ENCODE assay signal across 22 mouse cellular contexts in the genomic region with DNA sequence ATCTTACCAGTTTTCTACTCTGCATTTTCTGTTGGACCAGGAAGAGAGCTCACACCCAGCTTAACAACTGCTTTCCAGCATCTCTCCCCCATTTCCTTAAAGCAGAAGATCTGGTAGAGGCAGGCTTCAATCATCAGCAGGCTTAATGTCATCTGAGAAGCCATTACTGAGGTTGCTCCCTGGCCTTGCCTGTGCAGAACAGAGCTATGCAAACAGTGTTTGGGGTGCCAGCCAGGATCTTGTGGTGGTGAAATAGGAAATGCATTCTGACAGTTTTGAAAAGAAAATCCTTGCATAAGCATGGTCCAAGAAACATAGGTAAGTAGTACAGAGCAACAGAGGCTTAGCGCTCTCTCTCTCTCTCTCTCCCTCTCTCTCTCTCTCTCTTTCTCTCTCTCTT. TPM values are rescaled to one million over a fixed set of nuclear protein-coding genes. Genes with fewer than 3 reads are reported as not detected.
DNase-seq lines count a peak whose midpoint lies in the region; ATAC-seq and TF ChIP-seq lines count a peak whose summit lies in the region.
"Had no signal": no experiment of that assay in that cellular context is flagged by ENCODE, and none has a peak within 500 bp of the region (broad histone marks: within the 10 kb centered on the region; RNA-seq: fewer than 3 reads in every experiment).

No protein-coding gene starts in this region.

- no peaks in the 10 kb centered on the region for H3K36me3 ChIP-seq in heart, embryonic 11.5 days (ENCODE audit: control insufficient read depth, insufficient read depth, low read length)
- no peaks in the 10 kb centered on the region for H3K36me3 ChIP-seq in lung, embryonic 14.5 days (ENCODE audit: insufficient read depth)
- no peaks in the 10 kb centered on the region for H3K36me3 ChIP-seq in lung, postnatal 0 days (ENCODE audit: insufficient read depth, low read length)
- H3K36me3 ChIP-seq in kidney, adult 2 months (ENCODE audit: control insufficient read depth, insufficient read depth, low read length): no peaks in the 10 kb centered on the region
- H3K36me3 ChIP-seq: embryonic facial prominence, embryonic 15.5 days; forebrain, embryonic 15.5 days; heart, embryonic 12.5 days; hindbrain, embryonic 15.5 days had no signal

- WGBS in heart, embryonic 11.5 days (ENCODE audit: insufficient replicate concordance): 89% methylated on average over 1 of the region's 1 CpGs
- 73% methylated on average over 1 of the region's 1 CpGs for WGBS in lung, embryonic 14.5 days
- 75% methylated on average over 1 of the region's 1 CpGs for WGBS in lung, postnatal 0 days
- WGBS in kidney, adult 2 months: 100% methylated on average over 1 of the region's 1 CpGs

- no peaks in the 10 kb centered on the region for H3K9me3 ChIP-seq in heart, embryonic 11.5 days (replicated peaks; ENCODE audit: control insufficient read depth, low read length)
- H3K9me3 ChIP-seq in lung, embryonic 14.5 days (ENCODE audit: low read depth, low read length): no peaks in the 10 kb centered on the region
- H3K9me3 ChIP-seq in lung, postnatal 0 days (ENCODE audit: low read length): no peaks in the 10 kb centered on the region
- H3K9me3 ChIP-seq: embryonic facial prominence, embryonic 15.5 days; forebrain, embryonic 15.5 days; heart, embryonic 12.5 days; hindbrain, embryonic 15.5 days had no signal

- TF ChIP-seq CTCF in lung, embryonic 14.5 days (IDR thresholded peaks at IDR 0.05; ENCODE audit: low read depth): no peak
- TF ChIP-seq CTCF in lung, postnatal 0 days (IDR thresholded peaks at IDR 0.05): no peak
- no peak for TF ChIP-seq CTCF in kidney, adult 2 months (conservative IDR thresholded peaks at IDR 0.05; ENCODE audit: insufficient read depth, insufficient read length, low read depth, low read length)

- no peak for TF ChIP-seq POLR2A in kidney, adult 2 months (IDR thresholded peaks at IDR 0.05; ENCODE audit: low read depth, low read length)

- H3K27me3 ChIP-seq in heart, embryonic 11.5 days (ENCODE audit: control insufficient read depth, insufficient read depth, low read length): no peaks in the 10 kb centered on the region
- H3K27me3 ChIP-seq in lung, embryonic 14.5 days (ENCODE audit: insufficient read depth, low read length): no peaks in the 10 kb centered on the region
- no peaks in the 10 kb centered on the region for H3K27me3 ChIP-seq in lung, postnatal 0 days (replicated peaks; ENCODE audit: insufficient read depth, low read length)
- no peaks in the 10 kb centered on the region for H3K27me3 ChIP-seq in kidney, adult 2 months (replicated peaks; ENCODE audit: control insufficient read depth, insufficient read depth, low read length)
- H3K27me3 ChIP-seq: CH12.LX; embryonic facial prominence, embryonic 15.5 days; forebrain, embryonic 15.5 days; heart, embryonic 12.5 days; hindbrain, embryonic 15.5 days had no signal

- TF ChIP-seq EP300 in lung, postnatal 0 days (IDR thresholded peaks at IDR 0.05): no peak

- H3K27ac ChIP-seq in heart, embryonic 11.5 days (ENCODE audit: low read depth, low read length): no peak overlapping the region
- no peak overlapping the region for H3K27ac ChIP-seq in lung, embryonic 14.5 days (ENCODE audit: low read depth)
- H3K27ac ChIP-seq in lung, postnatal 0 days (ENCODE audit: low read length): no peak overlapping the region
- no peak overlapping the region for H3K27ac ChIP-seq in kidney, adult 2 months (ENCODE audit: insufficient read depth, low read depth, low read length)
- H3K27ac ChIP-seq: embryonic facial prominence, embryonic 15.5 days; forebrain, embryonic 15.5 days; heart, adult 2 months; hindbrain, embryonic 15.5 days had no signal

- ATAC-seq in heart, embryonic 11.5 days (replicated peaks; ENCODE audit: insufficient number of reproducible peaks, low FRiP score, low TSS enrichment): no peak
- peak; percentile 47; the same call in 1 of the 2 replicates for ATAC-seq in lung, embryonic 14.5 days (ENCODE audit: insufficient read depth)
- ATAC-seq in lung, postnatal 0 days: no peak
- peak; percentile 32 to 67; a peak in 2 of 4 replicates for ATAC-seq in hematopoietic stem cell, adult 5-6 weeks (replicated peaks in 1 of 2; ENCODE audit: insufficient read depth in 1 of 2, low FRiP score in 2 of 2, low TSS enrichment in 1 of 2, low read depth in 1 of 2, poor library complexity in 2 of 2, severe bottlenecking in 2 of 2)
- ATAC-seq: forebrain, embryonic 15.5 days had no signal

- no peaks in the 10 kb centered on the region for H3K4me1 ChIP-seq in heart, embryonic 11.5 days (ENCODE audit: control insufficient read depth, insufficient read depth, low read length)
- H3K4me1 ChIP-seq in lung, embryonic 14.5 days (ENCODE audit: insufficient read depth): no peaks in the 10 kb centered on the region
- H3K4me1 ChIP-seq in lung, postnatal 0 days (ENCODE audit: insufficient read depth, low read depth, low read length): no peaks in the 10 kb centered on the region
- H3K4me1 ChIP-seq in kidney, adult 2 months (ENCODE audit: control insufficient read depth, insufficient read depth, low read length): no peaks in the 10 kb centered on the region
- H3K4me1 ChIP-seq: embryonic facial prominence, embryonic 15.5 days; forebrain, embryonic 15.5 days; hindbrain, embryonic 15.5 days had no signal

- no peak overlapping the region for H3K4me2 ChIP-seq in heart, embryonic 11.5 days
- H3K4me2 ChIP-seq in lung, embryonic 14.5 days: no peak overlapping the region
- H3K4me2 ChIP-seq in lung, postnatal 0 days (replicated peaks; ENCODE audit: low read depth, low read length): no peak overlapping the region
- H3K4me2 ChIP-seq: embryonic facial prominence, embryonic 15.5 days; forebrain, embryonic 15.5 days; heart, embryonic 12.5 days; hindbrain, embryonic 15.5 days had no signal

- H3K9ac ChIP-seq in heart, embryonic 11.5 days (ENCODE audit: low read depth, low read length): no peak overlapping the region
- no peak overlapping the region for H3K9ac ChIP-seq in lung, embryonic 14.5 days
- H3K9ac ChIP-seq in lung, postnatal 0 days (replicated peaks; ENCODE audit: low read depth): no peak overlapping the region
- H3K9ac ChIP-seq: embryonic facial prominence, embryonic 15.5 days; forebrain, embryonic 15.5 days; heart, embryonic 12.5 days; hindbrain, embryonic 15.5 days had no signal

- no peak overlapping the region for H3K4me3 ChIP-seq in heart, embryonic 11.5 days (ENCODE audit: low read depth, low read length)
- H3K4me3 ChIP-seq in lung, embryonic 14.5 days (ENCODE audit: low read depth, low read length): no peak overlapping the region
- no peak overlapping the region for H3K4me3 ChIP-seq in lung, postnatal 0 days (ENCODE audit: low read depth, low read length)
- H3K4me3 ChIP-seq in kidney, adult 2 months (ENCODE audit: insufficient read depth, low read depth, low read length): no peak overlapping the region
- H3K4me3 ChIP-seq: embryonic facial prominence, embryonic 15.5 days; erythroblast, embryonic 14.5 days; forebrain, embryonic 15.5 days; heart, adult 2 months; heart, embryonic 12.5 days; hindbrain, embryonic 15.5 days had no signal

- peak; percentile 52 for DNase-seq in heart, adult 11 months
- DNase-seq in lung, embryonic 14.5 days: peak; percentile 26
- no peak for DNase-seq in lung, postnatal 0 days (ENCODE audit: low spot score)
- peak; percentile 39 for DNase-seq in NIH3T3 (ENCODE audit: low read depth)
- DNase-seq in kidney, adult 2 months: no peak
- DNase-seq: adrenal gland, postnatal 10 days; cerebellum, adult 11 months; cerebellum, adult 8-10 months; cerebellum, postnatal 14 days; gastrocnemius, postnatal 10 days; heart, adult 2 months had no signal

RNA-seq across cellular contexts. Expression of a gene that starts 22.5 kb away (rescaled TPM):
- polyA plus RNA-seq in heart, embryonic 11.5 days (2014; fragmentation: Nextera tagmentation; extraction: Ambion mirVana): 0.69 and 2.1 TPM in 2 replicates
- polyA plus RNA-seq in lung, embryonic 14.5 days (2014; fragmentation: Nextera tagmentation; extraction: Ambion mirVana): 0.12 TPM in 1 of 2 replicates, not detected in the other
- polyA plus RNA-seq in lung, postnatal 0 days (2015; fragmentation: Nextera tagmentation; extraction: Ambion mirVana): 0.07 TPM in 1 of 2 replicates, not detected in the other
- total RNA-seq in hematopoietic stem cell, adult 5-6 weeks (2017): not detected in 2 replicates
- 0.05 TPM in 1 of 2 replicates, not detected in the other for polyA plus RNA-seq in kidney, adult 2 months (2012; rRNA removed)
- total RNA-seq: adrenal gland, postnatal 10 days; adrenal gland, postnatal 4 days; gastrocnemius, postnatal 10 days; gastrocnemius, postnatal 4 days; heart, adult 2 months had no signal
- polyA plus RNA-seq: cortical plate, adult 2 months; erythroblast, embryonic 14.5 days had no signal

RNA-seq across cellular contexts. Expression of a gene that starts 48.9 kb away (rescaled TPM):
- 283 and 296 TPM in 2 replicates for polyA plus RNA-seq in heart, embryonic 11.5 days (2014; fragmentation: Nextera tagmentation; extraction: Ambion mirVana)
- polyA plus RNA-seq in lung, embryonic 14.5 days (2014; fragmentation: Nextera tagmentation; extraction: Ambion mirVana): 194 and 201 TPM in 2 replicates
- polyA plus RNA-seq in lung, postnatal 0 days (2015; fragmentation: Nextera tagmentation; extraction: Ambion mirVana): 175 and 196 TPM in 2 replicates
- total RNA-seq in hematopoietic stem cell, adult 5-6 weeks (2017): 30.0 and 49.0 TPM in 2 replicates
- 157 and 192 TPM in 2 replicates for polyA plus RNA-seq in kidney, adult 2 months (2012; rRNA removed)

Comparison
In these comparisons a context has a peak if more than half of its experiments do, and no peak if none do; other contexts are left out.
1. DNase-seq: peak in heart, adult 11 months (single experiment), lung, embryonic 14.5 days (single experiment) and NIH3T3 (single experiment); none in lung, postnatal 0 days (single experiment) and kidney, adult 2 months (single experiment).
2. ATAC-seq: peak in lung, embryonic 14.5 days (single experiment) and hematopoietic stem cell, adult 5-6 weeks (2 of 2); none in heart, embryonic 11.5 days (single experiment) and lung, postnatal 0 days (single experiment).